Mouse (Mus musculus) liver, embryonic 14.5 days (tissue): ENCODE data around the gene Abi1. TPM values are rescaled to one million over a fixed set of nuclear protein-coding genes. Genes with fewer than 3 reads are reported as not detected.

ENCODE experiments used
- ATAC-seq: fragments of 200-750 bp; cut with Nextera tagmentation; 2 replicates; pipeline ENCODE4 v1.8.0; 2017; ENCODE audit warnings: moderate number of reproducible peaks, mild to moderate bottlenecking, moderate library complexity; ENCODE audit not compliant: insufficient read depth
- DNase-seq, 3 experiments: peaks; one replicate each; pipeline ENCODE4 v3.0.0-alpha.2; 2012 to 2013; ENCODE audit warnings: low read depth in 3 of 3, low spot score in 3 of 3
- H3K27ac ChIP-seq: fragments of 300-500 bp; sonication (generic); 2 replicates; pipeline ENCODE4 v1.5.1; 2014; ENCODE audit warnings: moderate library complexity, mild to moderate bottlenecking, control low read depth, inconsistent platforms
- H3K27me3 ChIP-seq: fragments of 300-500 bp; sonication (generic); 2 replicates; pipeline ENCODE4 v1.6.1; 2014; ENCODE audit warnings: mild to moderate bottlenecking, low read length, moderate library complexity; ENCODE audit not compliant: control insufficient read depth, insufficient read depth
- H3K36me3 ChIP-seq: fragments of 300-500 bp; sonication (generic); replicated peaks from 2 replicates; pipeline ENCODE4 v1.6.1; 2014; ENCODE audit warnings: low read depth; ENCODE audit not compliant: control insufficient read depth, insufficient read depth
- H3K4me1 ChIP-seq, 2 experiments: fragments of 200-500 bp in 1 of 2; fragments of 300-500 bp in 1 of 2; sonication (generic) in 1 of 2; replicated peaks; 2 replicates each; pipeline ENCODE4 v1.6.1; 2012 to 2014; ENCODE audit warnings: antibody characterized with exemption in 1 of 2, inconsistent platforms in 1 of 2, low read length in 1 of 2; ENCODE audit not compliant: control insufficient read depth in 2 of 2, insufficient read depth in 2 of 2
- H3K4me2 ChIP-seq: fragments of 300-500 bp; sonication (generic); 2 replicates; pipeline ENCODE4 v1.6.1; 2014; ENCODE audit warnings: low read depth, mild to moderate bottlenecking, control low read depth, moderate library complexity
- H3K4me3 ChIP-seq, 2 experiments: fragments of 200-500 bp in 1 of 2; fragments of 300-500 bp in 1 of 2; sonication (generic) in 1 of 2; 2 replicates each; pipeline ENCODE4 v1.5.1; 2012 to 2014; ENCODE audit warnings: low read depth in 2 of 2, low read length in 2 of 2, mild to moderate bottlenecking in 2 of 2, control low read depth in 1 of 2, inconsistent platforms in 1 of 2, moderate library complexity in 1 of 2; ENCODE audit not compliant: insufficient read depth in 1 of 2
- H3K9ac ChIP-seq: fragments of 300-500 bp; sonication (generic); replicated peaks from 2 replicates; pipeline ENCODE4 v1.6.1; 2014; ENCODE audit warnings: mild to moderate bottlenecking, control low read depth, moderate library complexity
- H3K9me3 ChIP-seq: fragments of 300-500 bp; sonication (generic); 2 replicates; pipeline ENCODE4 v1.6.1; 2016; ENCODE audit warnings: low read length, mixed read lengths; ENCODE audit not compliant: control insufficient read depth
- CTCF ChIP-seq: IDR thresholded peaks from 2 replicates; pipeline ENCODE4 v1.5.1; 2016; ENCODE audit warnings: antibody characterized with exemption, low read depth, control low read depth
- EP300 ChIP-seq: IDR thresholded peaks from 2 replicates; pipeline ENCODE4 v1.6.1; 2016; ENCODE audit warnings: antibody characterized with exemption, low read depth
- WGBS: fragments of 180-500 bp; shearing (Covaris S2); extraction: QIAGEN DNeasy Blood & Tissue Kit; methylation state at CpG from one replicate; pipeline ENCODE4 v1.1.7; 2014; ENCODE audit not compliant: insufficient replicate concordance; 5-methylcytosine and 5-hydroxymethylcytosine counted together
- polyA plus RNA-seq, 2 experiments: library from polyadenylated mRNA; depleted of rRNA in 1 of 2; stranded (reverse) in 1 of 2; unstranded in 1 of 2; fragments of >200 nt; fragmentation: Nextera tagmentation in 1 of 2; extraction: Ambion mirVana in 1 of 2; gene quantifications; 2 replicates each; pipeline versions ENCODE4 v1.2.1 to v1.2.3; 2012 to 2014

Gene Abi1
- polyA plus RNA-seq, 2 experiments = 14.8 to 22.4 TPM

- H3K27ac ChIP-seq = no peak overlapping the region
- H3K9me3 ChIP-seq = no peaks in the 10 kb centered on the region
- peaks cover 31% of the 10 kb centered on the region for H3K36me3 ChIP-seq
- no peaks in the 10 kb centered on the region for H3K4me1 ChIP-seq
- WGBS = 24% methylated on average over 3 of the region's 3 CpGs
- H3K4me3 ChIP-seq = no peak overlapping the region
- H3K9ac ChIP-seq = no peak overlapping the region
- H3K4me2 ChIP-seq = no peak overlapping the region
- DNase-seq = peak in 2 of 3 experiments; percentile 11 to 20
- no peaks in the 10 kb centered on the region for H3K27me3 ChIP-seq
- peak; percentile 66 for ATAC-seq
- peak; percentile 53 for TF ChIP-seq EP300
- no peak for TF ChIP-seq CTCF
These were observed 136.1 kb downstream of the Abi1 start for GRCm38 (mm10) chr2:22903947-22904346.

- H3K4me1 ChIP-seq = peaks cover 5% of the 10 kb centered on the region in 2 experiments
- under 1% methylated on average over 81 of the region's 81 CpGs for WGBS
- H3K9ac ChIP-seq = peak within 1 kb of the TSS; percentile 87
- H3K4me2 ChIP-seq = peak within 1 kb of the TSS; percentile 83
- no peaks in the 10 kb centered on the region for H3K36me3 ChIP-seq
- TF ChIP-seq EP300 (peak; percentile 42; the same call in 1 of the 2 replicates), CTCF (no peak)
- no peaks in the 10 kb centered on the region for H3K9me3 ChIP-seq
- H3K4me3 ChIP-seq = peak within 1 kb of the TSS; percentile 76 to 98
- no peaks in the 10 kb centered on the region for H3K27me3 ChIP-seq
- H3K27ac ChIP-seq = peak within 1 kb of the TSS; percentile 71
- ATAC-seq = peak; percentile 98
- DNase-seq = peak; percentile 79 to 85 (median 81)
These were observed 144.5 kb downstream of the Abi1 start, which contains the start of gene Pdss1 for GRCm38 (mm10) chr2:22895282-22896273. Gene Pdss1 (plus strand): TSS chr2:22895522.

DNA sequence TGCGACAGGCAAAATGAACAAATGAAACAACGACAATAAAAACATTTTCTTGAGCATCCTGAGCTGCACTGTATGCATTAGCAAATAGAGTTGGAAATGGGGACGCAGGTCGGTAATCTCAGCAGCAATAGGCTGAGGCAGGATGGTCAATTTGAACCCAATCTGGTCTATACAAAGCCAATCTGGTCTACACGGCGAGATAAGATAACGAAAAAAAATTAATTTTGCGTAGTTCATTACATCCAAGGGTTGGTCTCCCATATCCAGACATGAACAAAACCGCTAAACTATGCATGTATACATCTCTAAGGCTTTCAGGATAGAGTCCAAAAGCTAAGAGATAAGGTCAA lies 145.1 kb downstream of the Abi1 start:
- peaks cover 5% of the 10 kb centered on the region in 2 experiments for H3K4me1 ChIP-seq
- H3K36me3 ChIP-seq = no peaks in the 10 kb centered on the region
- DNase-seq = no peak
- no peak for ATAC-seq
- H3K4me2 ChIP-seq = peak overlapping the region; percentile 83
- no peaks in the 10 kb centered on the region for H3K9me3 ChIP-seq
- H3K27me3 ChIP-seq = no peaks in the 10 kb centered on the region
- peak overlapping the region; percentile 76 to 98 for H3K4me3 ChIP-seq
- TF ChIP-seq CTCF (no peak), EP300 (no peak)
- H3K9ac ChIP-seq = peak overlapping the region; percentile 87
- 14% methylated on average over 9 of the region's 9 CpGs for WGBS
- peak overlapping the region; percentile 71 for H3K27ac ChIP-seq

Other genes with a start within 250 kb of the Abi1 start
- gene Pdss1, start 144.7 kb downstream of the Abi1 start, polyA plus RNA-seq (2012; rRNA removed) = 7.0 and 8.8 TPM in 2 replicates
- 14.0 and 15.4 TPM in 2 replicates for gene Pdss1, start 144.7 kb downstream of the Abi1 start, polyA plus RNA-seq (2014; fragmentation: Nextera tagmentation; extraction: Ambion mirVana)
- 3.2 and 6.1 TPM in 2 replicates for gene Acbd5, start 27.9 kb upstream of the Abi1 start, polyA plus RNA-seq (2012; rRNA removed)
- gene Acbd5, start 27.9 kb upstream of the Abi1 start, polyA plus RNA-seq (2014; fragmentation: Nextera tagmentation; extraction: Ambion mirVana) = 10.4 and 11.1 TPM in 2 replicates
- 1.9 and 3.1 TPM in 2 replicates for gene Mastl, start 115.8 kb upstream of the Abi1 start, polyA plus RNA-seq (2012; rRNA removed)
- gene Mastl, start 115.8 kb upstream of the Abi1 start, polyA plus RNA-seq (2014; fragmentation: Nextera tagmentation; extraction: Ambion mirVana) = 6.3 and 7.2 TPM in 2 replicates
- 6.9 and 14.4 TPM in 2 replicates for gene Yme1l1, start 116.1 kb upstream of the Abi1 start, polyA plus RNA-seq (2012; rRNA removed)
- gene Yme1l1, start 116.1 kb upstream of the Abi1 start, polyA plus RNA-seq (2014; fragmentation: Nextera tagmentation; extraction: Ambion mirVana) = 34.6 and 36.4 TPM in 2 replicates
- not detected in 2 replicates for gene 4931423N10Rik, start 167.2 kb upstream of the Abi1 start, polyA plus RNA-seq (2012; rRNA removed)
- gene 4931423N10Rik, start 167.2 kb upstream of the Abi1 start, polyA plus RNA-seq (2014; fragmentation: Nextera tagmentation; extraction: Ambion mirVana) = not detected in 2 replicates